Mouse (Mus musculus): Measurements from ENCODE around the gene Atxn10. TPM values are rescaled to one million over a fixed set of nuclear protein-coding genes. Genes with fewer than 3 reads are reported as not detected.

Gene Atxn10
- polyA plus RNA-seq, 1 experiment from 2014 or later = 503 TPM

DNA sequence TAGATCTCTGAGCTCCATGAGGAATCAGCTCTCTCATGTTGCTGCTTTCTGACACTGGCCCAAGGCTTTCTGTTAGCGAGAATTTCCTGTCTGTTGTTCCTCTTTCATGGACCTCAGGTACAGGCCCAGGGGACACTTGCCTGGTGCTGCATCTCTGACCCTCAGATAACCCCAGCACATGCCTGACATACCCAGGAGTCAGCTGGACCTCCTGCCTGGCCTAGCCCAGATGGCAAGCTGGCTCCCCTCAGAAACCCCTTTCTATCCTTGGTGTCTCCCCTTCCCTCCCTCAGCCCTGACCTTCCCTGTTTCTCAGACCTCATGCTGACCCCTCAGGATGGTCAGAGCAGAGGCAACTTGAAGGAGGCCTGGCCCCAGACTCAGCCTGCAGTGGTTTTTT lies 170.6 kb downstream of the Atxn10 start:
- no peak overlapping the region for H3K27ac ChIP-seq (replicated peaks)
- H3K36me3 ChIP-seq = no peaks in the 10 kb centered on the region
- H3K9ac ChIP-seq (replicated peaks) = no peak overlapping the region
- WGBS = 69% methylated on average over 1 of the region's 1 CpGs
- no peak for ATAC-seq (ENCODE audit: low FRiP score)
- H3K4me2 ChIP-seq = no peak overlapping the region
- no peaks in the 10 kb centered on the region for H3K27me3 ChIP-seq (replicated peaks)
- no peak overlapping the region for H3K4me3 ChIP-seq (replicated peaks)
- no peaks in the 10 kb centered on the region for H3K9me3 ChIP-seq (replicated peaks)
- H3K4me1 ChIP-seq = peaks cover 18% of the 10 kb centered on the region; the same call in 1 of the 2 replicates

GRCm38 (mm10) chr15:85507370-85508014 lies 171.4 kb downstream of the Atxn10 start:
- Histone ChIP-seq H3K4me2 (no peak overlapping the region), H3K4me3 (replicated peaks) (no peak overlapping the region), H3K36me3 (no peaks in the 10 kb centered on the region), H3K9ac (replicated peaks) (no peak overlapping the region), H3K9me3 (replicated peaks) (no peaks in the 10 kb centered on the region), H3K27me3 (replicated peaks) (no peaks in the 10 kb centered on the region), H3K27ac (replicated peaks) (0 out of 2 replicates have a peak overlapping the region, but pooled peaks have one; percentile 23), H3K4me1 (peaks cover 18% of the 10 kb centered on the region; the same call in 1 of the 2 replicates)
- 18% methylated on average over 32 of the region's 32 CpGs for WGBS
- peak; percentile 25; the same call in 1 of the 2 replicates for ATAC-seq (ENCODE audit: low FRiP score)

Other genes starting within 250 kb of the Atxn10 start
- gene Smc1b, start 204.3 kb upstream of the Atxn10 start, polyA plus RNA-seq (2015; fragmentation: Nextera tagmentation; extraction: Ambion mirVana) = 0.19 and 0.23 TPM in 2 replicates
- gene Ribc2, start 204.2 kb upstream of the Atxn10 start, polyA plus RNA-seq (2015; fragmentation: Nextera tagmentation; extraction: Ambion mirVana) = 0.68 and 0.84 TPM in 2 replicates
- gene Fbln1, start 130.3 kb upstream of the Atxn10 start, polyA plus RNA-seq (2015; fragmentation: Nextera tagmentation; extraction: Ambion mirVana) = 54.2 and 65.8 TPM in 2 replicates
- not detected in 2 replicates for gene 7530416G11Rik, start 167.0 kb downstream of the Atxn10 start, polyA plus RNA-seq (2015; fragmentation: Nextera tagmentation; extraction: Ambion mirVana)
- 16.6 and 20.2 TPM in 2 replicates for gene Wnt7b, start 246.2 kb downstream of the Atxn10 start, polyA plus RNA-seq (2015; fragmentation: Nextera tagmentation; extraction: Ambion mirVana)